Mouse (Mus musculus) limb, embryonic 12.5 days (tissue): ENCODE data around the gene Phospho1. TPM values are rescaled to one million over a fixed set of nuclear protein-coding genes. Genes with fewer than 3 reads are reported as not detected.
A peak's percentile ranks its signal among the peaks of the same experiment; 100 is the strongest.

Source experiments
- ATAC-seq: fragments of 200-750 bp; cut with Nextera tagmentation; 2 replicates; pipeline ENCODE4 v1.8.0; 2017; ENCODE audit warnings: low read depth, moderate TSS enrichment; ENCODE audit not compliant: insufficient number of reproducible peaks, insufficient read depth, low FRiP score, low TSS enrichment
- H3K27ac ChIP-seq: fragments of 300-500 bp; sonication (generic); 2 replicates; pipeline ENCODE4 v1.5.1; 2016; ENCODE audit warnings: mild to moderate bottlenecking, moderate library complexity
- H3K27me3 ChIP-seq: fragments of 300-500 bp; sonication (generic); 2 replicates; pipeline ENCODE4 v1.6.1; 2016; ENCODE audit warnings: mild to moderate bottlenecking, moderate library complexity
- H3K36me3 ChIP-seq: fragments of 300-500 bp; sonication (generic); 2 replicates; pipeline ENCODE4 v1.6.1; 2016; ENCODE audit warnings: mild to moderate bottlenecking, moderate library complexity
- H3K4me1 ChIP-seq: fragments of 300-500 bp; sonication (generic); replicated peaks from 2 replicates; pipeline ENCODE4 v1.6.1; 2016
- H3K4me2 ChIP-seq: fragments of 300-500 bp; sonication (generic); 2 replicates; pipeline ENCODE4 v1.6.1; 2016; ENCODE audit warnings: mild to moderate bottlenecking, moderate library complexity
- H3K4me3 ChIP-seq: fragments of 300-500 bp; sonication (generic); replicated peaks from 2 replicates; pipeline ENCODE4 v1.5.1; 2016; ENCODE audit warnings: mild to moderate bottlenecking
- H3K9ac ChIP-seq: fragments of 300-500 bp; sonication (generic); replicated peaks from 2 replicates; pipeline ENCODE4 v1.6.1; 2016; ENCODE audit warnings: mild to moderate bottlenecking, moderate library complexity
- H3K9me3 ChIP-seq: fragments of 300-500 bp; sonication (generic); 2 replicates; pipeline ENCODE4 v1.6.1; 2016; ENCODE audit warnings: mild to moderate bottlenecking, moderate library complexity
- WGBS: fragments of 180-500 bp; shearing (Covaris S2); methylation state at CpG from one replicate; pipeline ENCODE4 v1.1.7; 2016; 5-methylcytosine and 5-hydroxymethylcytosine counted together
- polyA plus RNA-seq: library from polyadenylated mRNA; unstranded; fragments of >200 nt; fragmentation: Nextera tagmentation; extraction: Ambion mirVana; gene quantifications from 2 replicates; pipeline ENCODE4 v1.2.1, GENCODE M21; 2016

Gene Phospho1
- polyA plus RNA-seq, 1 experiment from 2014 or later, result not detected

DNA sequence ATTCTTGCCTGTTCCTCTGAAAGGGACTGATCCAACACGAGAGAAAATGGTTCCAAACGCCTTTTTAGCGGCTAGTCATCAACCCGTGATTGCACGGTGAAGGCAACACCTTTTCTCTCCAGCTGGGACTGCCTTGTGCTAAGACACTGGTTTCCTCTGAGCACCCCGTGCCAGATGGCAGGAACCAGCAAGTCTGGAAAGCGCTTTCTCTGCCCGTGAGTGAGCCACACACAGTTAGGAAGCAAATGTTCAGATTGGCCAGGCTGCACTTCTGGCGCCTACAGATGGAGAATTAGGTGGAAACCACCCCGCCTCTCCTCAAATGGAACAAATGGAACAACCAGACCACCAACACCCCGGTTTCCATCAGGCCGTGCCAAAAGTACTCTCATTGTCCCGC is 32.5 kb upstream of the Phospho1 start:
- no peak overlapping the region for H3K4me3 ChIP-seq
- no peak overlapping the region for H3K27ac ChIP-seq
- H3K4me2 ChIP-seq, result no peak overlapping the region
- peaks cover 6% of the 10 kb centered on the region; the same call in 1 of the 2 replicates for H3K4me1 ChIP-seq
- H3K9ac ChIP-seq, result no peak overlapping the region
- no peak for ATAC-seq
- H3K36me3 ChIP-seq, result no peaks in the 10 kb centered on the region
- 74% methylated on average over 13 of the region's 13 CpGs for WGBS
- H3K27me3 ChIP-seq, result peaks cover 14% of the 10 kb centered on the region
- H3K9me3 ChIP-seq, result no peaks in the 10 kb centered on the region

DNA sequence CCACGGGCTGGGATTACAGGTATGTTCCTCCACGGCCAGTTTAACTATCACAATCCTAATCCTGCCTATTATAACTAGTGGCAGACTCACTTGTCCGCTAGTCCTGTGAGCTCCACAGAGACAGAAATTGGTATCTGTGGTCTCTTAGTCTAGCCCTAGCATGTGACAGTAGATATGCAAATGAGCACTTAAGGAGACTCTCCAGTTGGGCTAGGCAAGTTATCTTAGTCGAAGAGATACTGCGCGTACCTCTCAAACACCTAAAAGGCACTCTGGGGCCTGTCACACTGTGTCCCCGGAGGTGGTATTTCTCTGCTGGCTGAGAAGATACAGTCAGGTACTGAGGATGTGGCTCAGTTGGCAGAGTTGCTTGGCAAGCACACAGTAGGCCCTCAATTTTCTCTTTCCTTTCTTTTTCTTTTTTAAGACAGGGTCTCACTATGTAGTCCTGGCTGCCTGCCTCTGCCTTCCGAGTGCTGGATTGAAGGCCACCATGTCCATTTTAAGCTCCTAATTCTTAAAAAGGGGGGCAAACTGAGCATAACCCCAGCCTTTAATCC is 31.3 kb upstream of the Phospho1 start:
- Histone ChIP-seq H3K27ac (no peak overlapping the region), H3K9ac (no peak overlapping the region), H3K4me2 (no peak overlapping the region), H3K27me3 (peaks cover 23% of the 10 kb centered on the region), H3K9me3 (no peaks in the 10 kb centered on the region), H3K36me3 (no peaks in the 10 kb centered on the region), H3K4me3 (no peak overlapping the region), H3K4me1 (peaks cover 10% of the 10 kb centered on the region; the same call in 1 of the 2 replicates)
- WGBS, result 89% methylated on average over 8 of the region's 8 CpGs
- no peak for ATAC-seq

DNA sequence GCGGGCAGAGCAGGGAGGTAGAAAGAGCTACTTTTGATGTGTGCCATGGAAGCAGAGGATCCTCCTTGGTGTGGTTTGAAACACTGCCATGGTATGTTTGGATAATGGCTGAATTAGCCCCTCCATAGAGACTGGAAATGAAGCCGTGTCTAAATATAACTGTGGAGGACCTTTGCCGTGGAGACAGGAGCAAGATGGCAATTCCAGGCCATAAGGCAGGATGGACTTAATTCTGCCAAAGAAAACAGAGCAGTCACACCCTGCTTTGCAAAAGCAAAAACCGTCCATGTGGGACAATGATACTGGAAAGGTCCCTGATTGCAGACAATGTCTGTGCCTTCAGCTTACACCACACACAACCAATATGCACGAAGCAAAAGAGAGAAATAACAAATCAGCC is 30.1 kb upstream of the Phospho1 start:
- Histone ChIP-seq H3K9me3 (no peaks in the 10 kb centered on the region), H3K4me1 (peaks cover 10% of the 10 kb centered on the region; the same call in 1 of the 2 replicates), H3K4me2 (no peak overlapping the region), H3K36me3 (no peaks in the 10 kb centered on the region), H3K27ac (no peak overlapping the region), H3K4me3 (no peak overlapping the region), H3K27me3 (peaks cover 31% of the 10 kb centered on the region), H3K9ac (no peak overlapping the region)
- WGBS, result 71% methylated on average over 5 of the region's 5 CpGs
- ATAC-seq, result no peak

DNA sequence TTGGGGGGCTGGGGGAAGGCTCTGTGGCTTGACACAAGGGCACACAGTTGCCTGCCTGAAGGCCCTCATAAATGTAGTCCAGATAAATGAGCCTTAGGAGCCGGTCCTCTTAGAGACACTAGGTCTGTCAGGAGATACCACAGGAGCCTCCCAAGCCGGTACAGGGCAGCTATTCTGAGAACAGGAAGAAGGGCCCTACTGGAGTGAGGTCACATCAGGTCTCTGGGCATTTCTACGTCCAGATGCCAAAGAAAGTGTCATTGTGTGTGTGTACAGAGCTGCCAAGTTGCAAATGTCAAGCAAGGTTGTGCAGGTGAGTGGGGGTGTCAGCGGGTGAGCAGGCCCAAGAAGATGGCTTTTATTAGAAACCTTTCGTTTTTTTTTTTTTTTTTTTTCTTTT is 28.7 kb upstream of the Phospho1 start:
- no peak overlapping the region for H3K9ac ChIP-seq
- no peak for ATAC-seq
- H3K4me3 ChIP-seq, result no peak overlapping the region
- WGBS, result 62% methylated on average over 5 of the region's 5 CpGs
- no peak overlapping the region for H3K27ac ChIP-seq
- no peaks in the 10 kb centered on the region for H3K9me3 ChIP-seq
- no peaks in the 10 kb centered on the region for H3K36me3 ChIP-seq
- peaks cover 31% of the 10 kb centered on the region for H3K27me3 ChIP-seq
- H3K4me2 ChIP-seq, result no peak overlapping the region
- H3K4me1 ChIP-seq, result peaks cover 10% of the 10 kb centered on the region; the same call in 1 of the 2 replicates

DNA sequence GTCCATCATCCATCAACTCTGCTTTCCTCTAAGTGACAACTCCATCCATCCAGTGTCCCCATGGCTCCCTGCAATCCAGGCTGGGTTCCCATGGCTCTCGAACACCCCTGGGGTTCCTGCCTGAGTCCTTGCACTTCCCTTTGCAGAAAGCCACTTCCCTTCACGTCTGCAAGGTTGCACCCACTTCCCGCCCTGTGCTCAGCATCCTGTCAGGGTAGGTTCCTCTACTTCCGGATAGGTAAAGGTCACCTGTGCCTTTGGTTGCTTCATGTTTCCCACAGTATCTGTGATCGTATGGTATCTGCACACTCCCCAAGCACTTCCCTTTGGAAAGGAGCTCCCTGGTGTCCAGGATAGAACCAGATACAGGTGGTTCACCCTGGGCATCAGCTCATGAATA is 19.3 kb upstream of the Phospho1 start:
- no peak overlapping the region for H3K9ac ChIP-seq
- H3K4me1 ChIP-seq, result no peaks in the 10 kb centered on the region
- peaks cover 9% of the 10 kb centered on the region; the same call in 1 of the 2 replicates for H3K9me3 ChIP-seq
- H3K27ac ChIP-seq, result no peak overlapping the region
- no peak overlapping the region for H3K4me2 ChIP-seq
- 63% methylated on average over 5 of the region's 5 CpGs for WGBS
- H3K36me3 ChIP-seq, result no peaks in the 10 kb centered on the region
- no peak for ATAC-seq
- no peak overlapping the region for H3K4me3 ChIP-seq
- no peaks in the 10 kb centered on the region for H3K27me3 ChIP-seq

DNA sequence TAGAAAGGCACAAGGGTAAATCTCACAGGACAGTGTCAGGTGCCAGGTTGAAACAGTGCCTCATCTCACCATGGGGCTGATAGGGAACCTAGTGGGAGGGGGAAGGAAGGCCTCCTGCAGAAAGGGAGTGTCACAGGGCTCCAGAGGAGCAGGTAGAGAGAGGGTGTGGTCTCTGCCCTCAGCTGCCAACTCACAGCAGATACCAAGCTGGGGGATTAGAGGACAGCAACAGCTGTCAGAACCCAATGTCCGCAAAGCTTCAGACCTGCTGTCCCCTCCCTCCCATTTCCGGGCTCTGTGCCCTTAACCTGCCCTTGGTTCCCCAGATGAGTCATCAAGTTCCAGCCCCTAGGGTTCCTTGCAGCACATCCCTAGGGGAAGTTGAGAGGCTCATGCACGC is 18.8 kb upstream of the Phospho1 start:
- no peaks in the 10 kb centered on the region for H3K36me3 ChIP-seq
- H3K9ac ChIP-seq, result no peak overlapping the region
- no peak for ATAC-seq
- H3K4me3 ChIP-seq, result no peak overlapping the region
- H3K27me3 ChIP-seq, result no peaks in the 10 kb centered on the region
- no peak overlapping the region for H3K4me2 ChIP-seq
- H3K27ac ChIP-seq, result no peak overlapping the region
- no peaks in the 10 kb centered on the region for H3K4me1 ChIP-seq
- H3K9me3 ChIP-seq, result peaks cover 9% of the 10 kb centered on the region; the same call in 1 of the 2 replicates
- WGBS, result 50% methylated on average over 3 of the region's 3 CpGs

DNA sequence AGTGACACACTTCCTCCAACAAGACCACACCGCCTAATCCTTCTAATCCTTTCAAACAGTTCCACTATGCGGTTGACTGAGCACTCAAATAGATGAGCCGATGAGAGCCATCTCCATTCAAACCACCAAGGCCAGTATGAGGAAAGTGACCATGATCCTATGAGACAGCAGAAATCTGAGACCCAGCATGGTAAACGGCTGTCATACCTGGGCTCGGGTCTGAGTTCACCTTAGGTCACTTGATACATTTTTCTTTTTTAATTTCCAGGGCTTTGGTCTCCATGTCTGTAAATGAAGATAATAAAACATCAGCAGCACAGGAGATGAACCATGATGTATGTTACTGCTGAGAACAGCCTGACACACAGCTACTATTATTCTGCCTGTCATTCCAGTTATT is 16.4 kb upstream of the Phospho1 start:
- Histone ChIP-seq H3K9me3 (peaks cover 9% of the 10 kb centered on the region; the same call in 1 of the 2 replicates), H3K4me2 (no peak overlapping the region), H3K4me3 (no peak overlapping the region), H3K36me3 (no peaks in the 10 kb centered on the region), H3K27me3 (no peaks in the 10 kb centered on the region), H3K27ac (no peak overlapping the region), H3K4me1 (no peaks in the 10 kb centered on the region), H3K9ac (no peak overlapping the region)
- 97% methylated on average over 5 of the region's 5 CpGs for WGBS
- no peak for ATAC-seq

DNA sequence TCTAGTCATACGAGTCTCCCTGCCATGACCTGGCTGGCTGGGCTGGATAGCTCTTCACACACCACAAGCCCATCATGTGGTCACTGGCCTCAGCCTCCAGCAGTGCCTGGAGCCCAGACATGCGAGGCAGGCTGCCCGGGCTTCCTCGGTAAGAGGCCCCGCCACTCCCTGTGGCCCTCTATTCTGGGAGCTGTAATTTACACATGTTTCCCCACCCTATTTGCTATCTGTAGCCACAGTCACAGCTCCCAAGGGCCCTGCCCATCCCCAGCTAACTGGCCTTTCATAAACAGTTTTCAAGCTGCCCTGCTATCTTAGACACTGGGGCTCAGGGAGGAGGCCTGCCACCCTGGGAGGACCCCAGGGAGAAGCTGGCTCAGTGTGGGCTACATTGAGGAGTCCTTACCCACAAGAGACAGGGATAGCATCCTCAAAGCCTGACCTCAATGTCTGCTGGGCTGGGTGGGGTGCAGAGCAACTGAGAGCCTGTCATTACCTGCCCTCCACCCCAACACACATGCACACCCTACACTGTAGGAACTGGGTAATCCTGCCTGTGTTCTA is 15.8 kb upstream of the Phospho1 start:
- Histone ChIP-seq H3K4me2 (no peak overlapping the region), H3K4me1 (no peaks in the 10 kb centered on the region), H3K27me3 (no peaks in the 10 kb centered on the region), H3K9me3 (peaks cover 9% of the 10 kb centered on the region; the same call in 1 of the 2 replicates), H3K36me3 (no peaks in the 10 kb centered on the region), H3K9ac (no peak overlapping the region), H3K27ac (0 out of 2 replicates have a peak overlapping the region, but pooled peaks have one; percentile 12), H3K4me3 (no peak overlapping the region)
- ATAC-seq, result no peak
- 64% methylated on average over 5 of the region's 5 CpGs for WGBS

DNA sequence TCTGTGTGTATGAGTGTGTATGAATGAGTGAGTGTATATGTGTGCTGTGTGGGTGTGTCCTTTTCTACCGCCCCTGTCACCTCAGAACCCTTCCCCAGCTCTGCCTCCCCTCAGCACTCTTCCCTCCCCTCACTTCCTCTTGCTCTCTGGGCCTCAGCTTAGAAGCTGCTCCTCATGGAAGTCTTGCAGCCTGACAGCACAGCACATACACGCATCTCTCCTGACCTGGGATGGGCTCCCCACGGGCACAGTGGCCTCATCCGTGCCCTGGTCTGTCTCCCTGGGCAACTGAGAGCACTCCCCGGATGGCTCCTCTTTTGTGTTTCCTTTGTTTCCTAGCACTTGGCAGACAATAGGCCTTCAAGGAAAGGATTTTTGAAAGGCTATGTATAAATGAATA is 14.7 kb upstream of the Phospho1 start:
- no peak overlapping the region for H3K27ac ChIP-seq
- no peaks in the 10 kb centered on the region for H3K36me3 ChIP-seq
- no peak overlapping the region for H3K9ac ChIP-seq
- peaks cover 9% of the 10 kb centered on the region; the same call in 1 of the 2 replicates for H3K9me3 ChIP-seq
- H3K4me1 ChIP-seq, result no peaks in the 10 kb centered on the region
- 62% methylated on average over 5 of the region's 5 CpGs for WGBS
- no peak overlapping the region for H3K4me2 ChIP-seq
- 0 out of 2 replicates have a peak, but pooled peaks have one; percentile 18 for ATAC-seq
- no peaks in the 10 kb centered on the region for H3K27me3 ChIP-seq
- H3K4me3 ChIP-seq, result no peak overlapping the region

DNA sequence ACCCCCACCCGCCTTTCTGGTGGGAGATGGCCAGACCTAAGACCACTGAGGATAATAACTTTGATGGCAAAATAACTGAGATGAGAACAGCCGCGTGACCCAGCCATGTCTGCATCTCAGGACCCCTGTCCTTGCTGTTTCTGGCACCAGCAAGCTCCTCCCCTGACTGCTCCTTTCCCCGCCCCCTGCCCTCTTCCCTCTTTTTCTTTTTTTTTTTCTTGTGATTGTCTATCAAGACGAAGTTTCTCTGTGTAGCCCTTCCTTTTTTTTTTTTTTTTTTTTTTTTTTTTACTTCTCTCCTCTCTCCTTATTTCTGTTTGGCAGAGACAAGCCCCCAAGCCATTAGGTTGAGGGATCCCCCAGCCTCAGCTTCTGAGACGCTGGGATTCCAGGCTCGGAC is 13.5 kb upstream of the Phospho1 start:
- Histone ChIP-seq H3K27ac (no peak overlapping the region), H3K9me3 (peaks cover 9% of the 10 kb centered on the region; the same call in 1 of the 2 replicates), H3K27me3 (no peaks in the 10 kb centered on the region), H3K4me2 (no peak overlapping the region), H3K36me3 (no peaks in the 10 kb centered on the region), H3K9ac (no peak overlapping the region), H3K4me3 (no peak overlapping the region), H3K4me1 (no peaks in the 10 kb centered on the region)
- WGBS, result 63% methylated on average over 7 of the region's 7 CpGs
- no peak for ATAC-seq

DNA sequence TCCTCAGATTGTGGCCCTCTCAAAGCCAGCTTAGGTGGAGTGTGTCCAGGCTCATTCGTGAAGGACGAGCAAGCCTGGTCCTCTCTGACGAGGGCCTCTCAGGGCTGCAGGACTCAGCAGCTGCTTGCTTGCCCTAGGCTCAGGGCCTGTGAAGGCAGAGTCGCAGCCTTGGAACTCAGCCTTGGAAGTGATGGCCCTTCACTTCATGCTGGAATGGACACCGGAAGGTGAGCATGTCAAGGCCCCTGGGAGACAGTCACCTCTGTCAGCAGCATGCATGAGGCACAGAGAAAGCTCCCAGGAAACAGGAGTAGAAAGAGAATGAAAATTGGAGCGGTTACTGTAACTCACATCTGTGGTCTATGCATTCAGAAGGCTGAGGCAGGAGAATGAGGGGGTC is 12.6 kb upstream of the Phospho1 start:
- Histone ChIP-seq H3K27ac (no peak overlapping the region), H3K4me3 (no peak overlapping the region), H3K4me2 (no peak overlapping the region), H3K27me3 (no peaks in the 10 kb centered on the region), H3K36me3 (no peaks in the 10 kb centered on the region), H3K9ac (no peak overlapping the region), H3K4me1 (no peaks in the 10 kb centered on the region), H3K9me3 (peaks cover 9% of the 10 kb centered on the region; the same call in 1 of the 2 replicates)
- WGBS, result 83% methylated on average over 6 of the region's 6 CpGs
- no peak for ATAC-seq

DNA sequence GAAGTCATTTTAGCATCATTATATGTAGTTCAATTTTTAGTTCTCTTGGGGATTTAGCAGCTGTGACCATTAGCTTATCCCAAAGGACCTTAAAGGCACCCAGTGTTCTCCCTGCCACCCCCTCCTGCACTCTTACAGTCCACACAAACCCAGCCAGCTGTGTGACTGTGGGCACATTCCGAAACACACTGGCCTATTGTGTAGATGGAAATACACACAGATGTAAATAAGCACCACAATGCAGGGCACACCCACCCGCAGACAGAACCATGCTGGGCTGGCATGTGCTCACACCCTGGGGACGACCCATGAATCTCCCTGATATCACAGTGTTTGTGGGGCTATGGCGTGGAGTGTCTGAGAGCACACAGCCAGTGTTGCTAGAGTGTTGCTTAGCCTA is 12.1 kb upstream of the Phospho1 start:
- Histone ChIP-seq H3K4me1 (no peaks in the 10 kb centered on the region), H3K9ac (no peak overlapping the region), H3K36me3 (no peaks in the 10 kb centered on the region), H3K27me3 (no peaks in the 10 kb centered on the region), H3K9me3 (peaks cover 8% of the 10 kb centered on the region; the same call in 1 of the 2 replicates), H3K4me3 (no peak overlapping the region), H3K4me2 (no peak overlapping the region), H3K27ac (no peak overlapping the region)
- 80% methylated on average over 4 of the region's 4 CpGs for WGBS
- no peak for ATAC-seq
